Mouse (Mus musculus) neural tube, embryonic 10.5 days (tissue): ENCODE data around the gene Gm15140.
"Not testable (repeated sequence)": the region's sequence is repeated elsewhere in the genome, so short reads cannot be mapped to it uniquely, and the experiment has no call there.

Experiments used
- DNase-seq: peaks from one replicate; pipeline ENCODE4 v3.0.0-alpha.2; 2017; ENCODE audit warnings: low spot score; ENCODE audit errors: extremely low spot score

Gene Gm15140

DNA sequence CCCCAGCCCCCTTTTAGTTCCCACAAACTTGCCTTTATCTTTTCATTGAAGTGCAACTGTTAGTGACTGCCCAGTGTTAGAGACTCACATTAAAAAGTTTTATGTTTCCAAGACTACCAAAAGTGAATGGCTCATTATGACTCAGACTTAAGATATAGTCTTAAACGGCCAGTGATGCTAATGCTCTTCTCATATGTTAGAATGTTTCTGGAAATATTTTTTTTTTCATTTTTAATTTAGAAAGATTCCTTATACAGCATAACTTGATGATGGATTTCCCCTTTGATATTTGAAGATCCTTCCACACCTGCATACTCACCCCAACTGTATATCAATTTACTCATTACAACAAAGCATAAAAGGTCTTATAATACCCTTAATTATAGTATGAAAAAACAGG is at the start of gene Gm15140:
Gene Gm15140 (minus strand): TSS at position 101 of the 400 bp plus-strand sequence.
- DNase-seq, result not testable (repeated sequence)
